Mouse (Mus musculus): ENCODE data around the gene Rapgef3. TPM values are rescaled to one million over a fixed set of nuclear protein-coding genes. Genes with fewer than 3 reads are reported as not detected.

Gene Rapgef3
- total and polyA plus RNA-seq, 3 experiments, result 2.5 to 3.4 (median 3.2) TPM

DNA sequence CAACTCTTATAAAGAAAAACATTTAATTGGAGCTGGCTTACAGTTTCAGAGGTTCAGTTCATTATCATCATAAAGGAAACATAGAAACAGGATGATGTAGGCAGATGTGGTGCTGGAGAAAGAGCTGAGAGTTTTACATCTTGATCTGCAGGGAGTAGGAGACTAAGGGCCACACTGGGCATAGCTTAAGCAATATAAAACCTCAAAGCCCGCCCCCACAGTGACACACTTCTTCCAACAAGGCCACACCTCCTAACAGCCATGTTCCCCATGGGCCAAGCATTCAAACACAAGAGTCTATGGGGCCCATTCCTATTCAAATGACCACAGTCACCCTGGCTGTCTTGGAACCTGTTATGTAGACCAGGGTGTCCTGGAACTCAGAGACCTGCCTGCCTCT lies 11.8 kb upstream of the Rapgef3 start:
- Histone ChIP-seq H3K27ac (ENCODE audit: insufficient read depth, low read depth) (no peak overlapping the region), H3K79me2 (replicated peaks; ENCODE audit: control insufficient read depth, extremely low read depth, insufficient read depth, poor library complexity, severe bottlenecking) (0 out of 2 replicates have a peak, but pooled peaks cover under 1% of the 10 kb centered on the region), H3K4me2 (ENCODE audit: insufficient read depth, low read depth, poor library complexity, severe bottlenecking) (no peak overlapping the region), H3K4me3 (replicated peaks in 1 of 3; ENCODE audit: low read depth in 2 of 3, low read length in 2 of 3, poor library complexity in 1 of 3) (no peak overlapping the region), H3K27me3 (replicated peaks) (peaks cover 2% of the 10 kb centered on the region), H3K9ac (ENCODE audit: insufficient read depth, low read depth) (no peak overlapping the region), H3K9me3 (replicated peaks; ENCODE audit: low read length) (no peaks in the 10 kb centered on the region), H3K4me1 (ENCODE audit: control insufficient read depth in 1 of 2, insufficient read depth in 2 of 2) (peaks cover 12 to 58% of the 10 kb centered on the region in 2 experiments), H3K36me3 (replicated peaks in 1 of 2; ENCODE audit: control insufficient read depth in 1 of 2, insufficient read depth in 1 of 2, low read length in 1 of 2) (no peaks in the 10 kb centered on the region)
- dilution Hi-C loops (cut with MboI; ENCODE audit: extremely low pct_ligation_motif_present, extremely low pct_unique_long_range_greater_than_20kb, low sequenced_read_pairs) (loop anchor here (25.0 kb wide), 1 partner anchor 183 kb away; the partner anchor contains the start of gene Tmem106c), in situ Hi-C loops (cut with MboI; ENCODE audit: low pct_ligation_motif_present, low pct_unique_long_range_greater_than_20kb, low sequenced_read_pairs) (loop anchor here (5.0 kb wide), 1 partner anchor 62 kb away; no protein-coding TSS in a partner anchor)
- no peak for DNase-seq (ENCODE audit: extremely low read depth)
- TF ChIP-seq JUN (IDR thresholded peaks at IDR 0.05; ENCODE audit: insufficient read depth, low read depth, low read length), result no peak
- TF ChIP-seq NELFE (IDR thresholded peaks at IDR 0.05; ENCODE audit: low read depth, low read length), result no peak
- no peak for TF ChIP-seq MYC (IDR thresholded peaks at IDR 0.05; ENCODE audit: low read depth, low read length)
- TF ChIP-seq TBP (conservative IDR thresholded peaks at IDR 0.05; ENCODE audit: low read depth, low read length), result no peak
- no peak for TF ChIP-seq USF2 (conservative IDR thresholded peaks at IDR 0.05; ENCODE audit: low read depth, low read length)
- TF ChIP-seq MAX (IDR thresholded peaks at IDR 0.05; ENCODE audit: low read length), result no peak
- no peak for TF ChIP-seq SMC3 (IDR thresholded peaks at IDR 0.05; ENCODE audit: low read depth, low read length)
- no peak for TF ChIP-seq POLR2AphosphoS2 (IDR thresholded peaks at IDR 0.05; ENCODE audit: low read depth, low read length)
- TF ChIP-seq MEF2A (IDR thresholded peaks at IDR 0.05; ENCODE audit: borderline replicate concordance, low read depth, low read length), result no peak
- no peak for TF ChIP-seq MAZ (IDR thresholded peaks at IDR 0.05; ENCODE audit: low read depth, low read length)
- no peak for TF ChIP-seq UBTF (IDR thresholded peaks at IDR 0.05; ENCODE audit: low read depth, low read length)
- no peak for TF ChIP-seq IRF4 (IDR thresholded peaks at IDR 0.05; ENCODE audit: low read depth, low read length)
- no peak for TF ChIP-seq TCF12 (IDR thresholded peaks at IDR 0.05; ENCODE audit: low read depth, low read length)
- TF ChIP-seq ZKSCAN1 (IDR thresholded peaks at IDR 0.05; ENCODE audit: borderline replicate concordance, low read depth, low read length), result no peak

DNA sequence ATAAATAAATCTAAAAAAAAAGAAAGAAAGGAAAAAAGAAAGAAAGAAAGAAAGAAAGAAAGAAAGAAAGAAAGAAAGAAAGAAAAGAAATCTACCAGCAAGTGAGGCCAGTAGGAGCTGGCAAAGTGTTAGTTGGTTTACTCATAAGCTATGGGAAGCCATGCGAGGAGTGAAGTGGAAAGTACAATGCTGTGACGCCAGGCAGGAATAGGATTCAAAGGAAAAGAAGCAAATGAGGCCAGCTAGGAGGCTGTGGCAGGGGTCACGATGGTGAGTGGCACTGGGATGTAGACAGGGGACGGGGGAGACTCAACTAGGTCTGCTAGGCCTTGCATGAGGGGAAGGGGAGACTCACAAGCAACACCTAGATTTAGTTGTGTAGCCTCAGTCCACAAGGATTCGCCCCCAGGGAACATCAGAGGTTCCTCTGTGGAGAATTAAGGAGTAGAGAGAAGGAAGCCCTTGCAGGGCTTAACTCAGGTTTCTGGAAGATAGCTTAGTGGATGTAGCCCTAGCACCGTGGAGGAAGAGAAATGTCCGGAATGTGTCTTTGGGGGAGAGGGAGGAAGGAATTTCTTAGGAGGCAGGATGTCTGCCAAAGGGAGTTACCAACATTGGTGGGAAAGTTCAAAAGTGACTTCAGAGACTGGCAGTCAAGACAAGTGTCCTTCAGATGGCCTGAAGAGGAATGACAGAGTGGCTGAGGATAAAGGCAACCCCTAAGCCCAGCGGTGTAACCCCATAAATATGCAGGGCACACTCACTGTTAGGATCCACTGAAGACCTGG lies 10.7 kb upstream of the Rapgef3 start, which contains the start of gene Slc48a1:
Slc48a1 (plus strand) TSS at position 210 of the 788 bp plus-strand sequence.
- H3K36me3 ChIP-seq (replicated peaks in 1 of 2; ENCODE audit: control insufficient read depth in 1 of 2, insufficient read depth in 1 of 2, low read length in 1 of 2), result no peaks in the 10 kb centered on the region
- no peaks in the 10 kb centered on the region for H3K9me3 ChIP-seq (replicated peaks; ENCODE audit: low read length)
- TF ChIP-seq IRF4 (IDR thresholded peaks at IDR 0.05; ENCODE audit: low read depth, low read length) (no peak), TCF12 (IDR thresholded peaks at IDR 0.05; ENCODE audit: low read depth, low read length) (no peak), SMC3 (IDR thresholded peaks at IDR 0.05; ENCODE audit: low read depth, low read length) (no peak), CHD1 (IDR thresholded peaks at IDR 0.05; ENCODE audit: low read depth, low read length) (no peak), MAX (IDR thresholded peaks at IDR 0.05; ENCODE audit: low read length) (no peak), SIN3A (IDR thresholded peaks at IDR 0.05; ENCODE audit: low read length) (no peak), RCOR1 (conservative IDR thresholded peaks at IDR 0.05; ENCODE audit: low read depth, low read length) (no peak), MAZ (IDR thresholded peaks at IDR 0.05; ENCODE audit: low read depth, low read length) (no peak), RAD21 (IDR thresholded peaks at IDR 0.05; ENCODE audit: low read depth, low read length) (no peak), KAT2A (IDR thresholded peaks at IDR 0.05; ENCODE audit: insufficient replicate concordance, low read length) (no peak), CTCF (conservative IDR thresholded peaks at IDR 0.05 in 1 of 2, IDR thresholded peaks at IDR 0.05 in 1 of 2; ENCODE audit: low read depth in 2 of 2, low read length in 2 of 2) (no peak), BHLHE40 (IDR thresholded peaks at IDR 0.05; ENCODE audit: low read depth, low read length) (no peak), USF1 (IDR thresholded peaks at IDR 0.05; ENCODE audit: low read depth, low read length) (no peak), MEF2A (IDR thresholded peaks at IDR 0.05; ENCODE audit: borderline replicate concordance, low read depth, low read length) (no peak), USF2 (conservative IDR thresholded peaks at IDR 0.05; ENCODE audit: low read depth, low read length) (no peak), MXI1 (IDR thresholded peaks at IDR 0.05; ENCODE audit: low read depth, low read length) (no peak), EP300 (IDR thresholded peaks at IDR 0.05; ENCODE audit: low read length) (no peak), UBTF (IDR thresholded peaks at IDR 0.05; ENCODE audit: low read depth, low read length) (no peak), ZMIZ1 (IDR thresholded peaks at IDR 0.05; ENCODE audit: low read depth, low read length) (no peak), NELFE (IDR thresholded peaks at IDR 0.05; ENCODE audit: low read depth, low read length) (no peak)
- peaks cover 2% of the 10 kb centered on the region for H3K27me3 ChIP-seq (replicated peaks)
- DNase-seq (ENCODE audit: extremely low read depth), result no peak
- H3K4me3 ChIP-seq (replicated peaks in 1 of 3; ENCODE audit: low read depth in 2 of 3, low read length in 2 of 3, poor library complexity in 1 of 3), result no peak within 1 kb of the TSS
- H3K79me2 ChIP-seq (replicated peaks; ENCODE audit: control insufficient read depth, extremely low read depth, insufficient read depth, poor library complexity, severe bottlenecking), result no peaks in the 10 kb centered on the region
- H3K4me1 ChIP-seq (ENCODE audit: control insufficient read depth in 1 of 2, insufficient read depth in 2 of 2), result peaks cover 12 to 59% of the 10 kb centered on the region in 2 experiments
- H3K4me2 ChIP-seq (ENCODE audit: insufficient read depth, low read depth, poor library complexity, severe bottlenecking), result no peak within 1 kb of the TSS
- dilution Hi-C loops (cut with MboI; ENCODE audit: extremely low pct_ligation_motif_present, extremely low pct_unique_long_range_greater_than_20kb, low sequenced_read_pairs), result loop anchor here (25.0 kb wide), 1 partner anchor 184 kb away; the partner anchor contains the start of gene Tmem106c
- in situ Hi-C loops (cut with MboI; ENCODE audit: low pct_ligation_motif_present, low pct_unique_long_range_greater_than_20kb, low sequenced_read_pairs), result loop anchor here (5.0 kb wide), 1 partner anchor 61 kb away; no protein-coding TSS in a partner anchor
- no peak within 1 kb of the TSS for H3K27ac ChIP-seq (ENCODE audit: insufficient read depth, low read depth)
- H3K9ac ChIP-seq (ENCODE audit: insufficient read depth, low read depth), result no peak within 1 kb of the TSS
